Mouse (Mus musculus): ENCODE data around the gene Gm21312.
"Not testable (repeated sequence)": the region's sequence is repeated elsewhere in the genome, so short reads cannot be mapped to it uniquely, and the experiment has no call there.

The Gm21312 gene

GRCm38 (mm10) chr10:104176724-104177123, at the start of gene Gm21312:
Gene Gm21312 (plus strand): TSS chr10:104177024.
- in situ Hi-C loops (cut with MseI, MboI), result not testable (repeated sequence)

- in situ Hi-C loops (cut with MseI, MboI), result not testable (repeated sequence)
These were observed 34.1 kb upstream of the Gm21312 start, which contains the start of gene Gm21293 for GRCm38 (mm10) chr10:104142687-104143086. Gene Gm21293 (plus strand): TSS chr10:104142987.

- in situ Hi-C loops (cut with MseI, MboI), result not testable (repeated sequence)
These were observed 25.6 kb upstream of the Gm21312 start, which contains the start of gene Gm6763 for GRCm38 (mm10) chr10:104151197-104151596. Gene Gm6763 (plus strand): TSS chr10:104151497.

GRCm38 (mm10) chr10:104159706-104160105, 17.1 kb upstream of the Gm21312 start, which contains the start of gene Gm8764:
Gene Gm8764 (plus strand): TSS chr10:104160006.
- in situ Hi-C loops (cut with MseI, MboI), result not testable (repeated sequence)

GRCm38 (mm10) chr10:104168215-104168614, 8.6 kb upstream of the Gm21312 start, which contains the start of gene Gm21304:
Gene Gm21304 (plus strand): TSS chr10:104168515.
- in situ Hi-C loops (cut with MseI, MboI), result not testable (repeated sequence)

GRCm38 (mm10) chr10:104185233-104185632, 8.4 kb downstream of the Gm21312 start, which contains the start of gene Gm20765:
Gene Gm20765 (plus strand): TSS chr10:104185533.
- in situ Hi-C loops (cut with MseI, MboI), result not testable (repeated sequence)

GRCm38 (mm10) chr10:104193742-104194141, 16.9 kb downstream of the Gm21312 start, which contains the start of gene Gm4340:
Gene Gm4340 (plus strand): TSS chr10:104194042.
- in situ Hi-C loops (cut with MseI, MboI), result not testable (repeated sequence)

- in situ Hi-C loops (cut with MseI, MboI), result no loop called here
These were observed 32.8 kb downstream of the Gm21312 start for GRCm38 (mm10) chr10:104209655-104210054.

GRCm38 (mm10) chr10:104210268-104210990, 33.6 kb downstream of the Gm21312 start:
- in situ Hi-C loops (cut with MseI, MboI), result no loop called here

- in situ Hi-C loops (cut with MseI, MboI), result no loop called here
These were observed 37.7 kb downstream of the Gm21312 start for GRCm38 (mm10) chr10:104214527-104214926.

GRCm38 (mm10) chr10:104220303-104221021, 43.6 kb downstream of the Gm21312 start:
- in situ Hi-C loops (cut with MseI, MboI), result no loop called here
